Mouse (Mus musculus) left cerebral cortex, adult 11 months (tissue): ENCODE data around the gene Clint1.

Experiments
- DNase-seq: peaks from one replicate; pipeline ENCODE4 v3.0.0; 2022; ENCODE audit warnings: low spot score

Clint1 gene

GRCm38 (mm10) chr11:45884029-45884428 is 32.2 kb downstream of the Clint1 start:
- peak; percentile 47 for DNase-seq

- DNase-seq: no peak
Observed at GRCm38 (mm10) chr11:45885606-45886230, 33.9 kb downstream of the Clint1 start.

DNA sequence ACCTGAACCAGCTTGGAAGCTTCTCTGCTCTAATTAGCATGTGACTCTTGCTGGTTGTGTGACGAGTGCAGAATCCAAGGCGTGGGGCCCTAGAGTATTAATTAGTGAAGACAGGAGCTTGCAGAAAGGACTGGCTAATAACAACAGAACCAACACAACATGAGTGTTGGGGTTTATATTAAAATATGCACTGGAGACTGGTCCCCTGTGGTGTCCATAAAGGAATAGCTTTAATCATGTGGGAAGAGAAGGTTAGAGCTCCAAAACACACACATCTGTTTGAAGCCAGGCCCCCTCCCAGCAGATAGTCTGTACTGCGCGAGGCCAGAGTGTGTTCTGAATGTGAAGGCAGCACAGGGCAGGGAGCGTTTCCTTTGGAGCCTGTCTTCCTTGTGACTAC is 34.7 kb downstream of the Clint1 start:
- DNase-seq: no peak

GRCm38 (mm10) chr11:45888471-45889030 is 36.7 kb downstream of the Clint1 start:
- DNase-seq: no peak

DNA sequence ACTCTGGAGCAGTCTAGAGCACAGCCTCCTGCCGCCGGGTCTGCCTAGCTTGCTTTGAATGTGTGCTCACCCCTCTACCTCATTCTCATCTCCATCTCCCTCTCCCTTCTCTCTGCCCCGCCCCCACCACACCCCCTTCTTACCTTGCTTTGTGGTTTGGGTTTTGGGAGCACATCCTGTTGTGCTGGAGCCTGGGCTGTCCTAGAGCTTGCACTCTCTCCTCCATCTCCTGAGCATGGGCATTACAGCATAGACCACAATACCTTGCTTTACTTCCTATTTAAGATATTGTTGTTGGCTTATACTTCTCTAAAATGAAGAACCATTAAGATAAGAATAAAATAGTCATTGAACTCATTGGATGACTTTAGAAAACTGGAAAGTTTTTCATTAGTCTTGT is 38.1 kb downstream of the Clint1 start:
- no peak for DNase-seq

- no peak for DNase-seq
Observed at GRCm38 (mm10) chr11:45890423-45890822, 38.6 kb downstream of the Clint1 start.

GRCm38 (mm10) chr11:45892861-45893360 is 41.1 kb downstream of the Clint1 start:
- DNase-seq: no peak

GRCm38 (mm10) chr11:45897392-45897791 is 45.5 kb downstream of the Clint1 start:
- no peak for DNase-seq

DNA sequence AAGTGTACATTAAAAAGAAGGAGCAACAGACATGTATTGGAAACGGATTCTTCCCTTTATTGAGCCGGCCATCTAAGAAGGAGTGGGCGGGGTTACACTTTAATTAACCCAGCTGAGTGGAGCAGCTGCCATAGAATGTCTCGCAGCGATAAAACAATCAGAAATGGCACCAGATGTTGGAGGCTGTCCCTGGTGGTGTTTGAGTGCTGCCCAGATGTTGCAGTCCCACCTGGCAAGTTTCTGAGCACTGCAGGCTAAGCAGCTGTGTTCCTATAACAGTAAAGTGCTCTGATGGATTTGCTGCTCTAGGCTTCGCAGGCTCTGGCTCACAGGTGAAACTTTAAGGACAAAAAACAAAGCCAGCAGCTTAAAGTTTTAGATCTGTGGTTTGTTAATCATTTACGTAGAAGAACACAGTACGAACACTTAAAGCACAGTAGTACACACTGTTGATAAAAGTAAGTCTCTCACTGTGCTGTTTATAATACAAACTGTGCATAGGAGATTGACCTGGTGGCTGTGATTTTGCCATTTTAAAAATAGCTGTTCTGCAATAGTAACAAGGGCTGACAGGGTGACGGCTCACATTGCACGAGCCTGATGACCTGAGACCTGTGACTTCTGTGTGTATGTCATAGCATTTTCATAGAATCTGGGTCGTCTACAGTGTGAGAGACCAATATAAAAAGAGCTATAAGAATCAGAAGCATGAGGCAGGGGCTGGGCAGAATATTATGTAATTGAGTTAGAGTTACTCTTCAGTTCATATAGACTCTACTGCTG is 48.6 kb downstream of the Clint1 start:
- DNase-seq: no peak

DNA sequence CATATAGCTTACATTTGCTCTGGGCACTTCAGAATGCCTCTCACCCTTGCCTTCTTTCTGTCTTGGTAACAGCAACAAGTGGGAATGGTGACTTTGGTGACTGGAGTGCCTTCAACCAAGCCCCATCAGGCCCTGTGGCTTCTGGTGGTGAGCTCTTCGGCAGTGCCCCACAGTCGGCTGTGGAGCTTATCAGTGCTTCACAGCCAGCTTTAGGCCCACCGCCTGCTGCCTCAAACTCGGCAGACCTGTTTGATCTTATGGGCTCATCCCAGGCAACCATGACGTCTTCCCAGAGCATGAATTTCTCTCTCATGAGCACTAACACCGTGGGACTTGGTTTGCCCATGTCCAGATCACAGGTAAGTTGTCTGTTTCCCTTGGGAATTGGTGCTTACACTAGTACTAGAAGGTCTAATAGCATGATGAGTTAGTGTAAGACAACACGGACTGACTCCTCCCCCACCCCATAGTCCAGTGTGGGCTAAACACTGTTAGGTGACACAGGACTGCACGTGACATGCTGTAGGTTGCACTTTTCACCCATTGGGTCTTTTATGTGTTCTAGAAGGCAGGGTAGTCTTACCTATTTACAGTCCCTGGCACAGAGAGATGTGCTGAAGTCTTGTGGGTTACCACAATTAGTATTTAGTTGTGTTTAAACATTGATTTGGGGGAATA is 54.4 kb downstream of the Clint1 start:
- no peak for DNase-seq

DNA sequence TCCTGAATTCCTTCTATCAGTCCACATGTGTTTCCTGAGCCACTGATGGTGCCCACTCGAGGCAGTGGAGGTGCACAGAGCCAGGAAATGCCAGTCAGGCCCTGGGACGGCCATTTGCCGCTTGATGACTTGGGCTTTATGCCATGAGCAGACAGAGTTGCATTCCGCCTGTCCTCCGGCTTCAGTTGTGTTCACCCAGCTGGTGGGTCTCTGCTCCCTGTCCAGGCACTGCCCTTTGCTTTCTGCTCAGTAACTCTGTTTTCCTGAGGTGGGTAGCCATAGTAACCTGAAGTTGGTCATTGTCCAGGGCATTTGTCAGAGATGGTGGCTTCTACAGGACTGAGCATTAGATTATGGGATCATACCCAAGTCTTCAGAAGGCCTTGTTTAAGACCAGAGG is 55.5 kb downstream of the Clint1 start:
- no peak for DNase-seq

GRCm38 (mm10) chr11:45908070-45908469 is 56.2 kb downstream of the Clint1 start:
- DNase-seq: no peak

- no peak for DNase-seq
Observed at GRCm38 (mm10) chr11:45908894-45909293, 57.0 kb downstream of the Clint1 start.

DNA sequence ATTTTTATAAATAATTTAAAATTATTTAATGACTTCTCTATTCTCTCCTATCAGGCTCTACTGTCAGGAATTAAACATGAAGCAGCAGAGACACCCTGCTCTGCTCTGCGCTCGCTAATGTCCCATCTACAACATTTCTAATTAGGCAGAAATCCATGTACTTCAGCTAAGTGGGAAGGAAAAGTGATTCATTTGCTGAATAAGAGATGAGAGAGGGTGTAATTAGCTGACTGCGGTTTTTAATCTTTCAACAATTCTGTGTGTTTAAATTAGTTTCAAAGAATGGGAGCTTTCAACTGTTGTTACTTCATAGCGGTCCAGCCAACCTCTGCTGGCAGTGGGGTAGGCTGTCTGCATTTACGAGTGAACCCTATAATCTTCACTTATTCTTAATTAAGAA is 58.9 kb downstream of the Clint1 start:
- no peak for DNase-seq

- DNase-seq: no peak
Observed at GRCm38 (mm10) chr11:45916196-45916595, 64.3 kb downstream of the Clint1 start.

DNA sequence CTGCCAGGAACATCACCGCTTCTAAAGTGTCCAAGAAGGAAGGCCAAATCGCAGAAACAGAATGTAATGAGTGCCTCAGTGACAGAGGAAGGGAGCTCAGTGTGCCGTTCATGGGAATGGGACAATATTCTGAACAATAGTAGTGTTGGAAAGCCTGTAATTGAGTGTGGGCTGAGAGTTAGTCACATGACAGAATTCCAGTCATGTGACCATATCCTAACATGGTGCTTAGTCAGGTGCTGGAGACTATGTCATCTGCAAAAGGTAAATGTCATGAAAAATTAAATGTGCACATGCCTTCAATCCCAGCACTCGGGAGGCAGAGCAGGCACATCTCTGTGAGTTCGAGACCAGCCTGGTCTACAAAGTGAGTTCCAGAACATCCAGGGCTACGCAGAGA is 66.2 kb downstream of the Clint1 start:
- DNase-seq: no peak

DNA sequence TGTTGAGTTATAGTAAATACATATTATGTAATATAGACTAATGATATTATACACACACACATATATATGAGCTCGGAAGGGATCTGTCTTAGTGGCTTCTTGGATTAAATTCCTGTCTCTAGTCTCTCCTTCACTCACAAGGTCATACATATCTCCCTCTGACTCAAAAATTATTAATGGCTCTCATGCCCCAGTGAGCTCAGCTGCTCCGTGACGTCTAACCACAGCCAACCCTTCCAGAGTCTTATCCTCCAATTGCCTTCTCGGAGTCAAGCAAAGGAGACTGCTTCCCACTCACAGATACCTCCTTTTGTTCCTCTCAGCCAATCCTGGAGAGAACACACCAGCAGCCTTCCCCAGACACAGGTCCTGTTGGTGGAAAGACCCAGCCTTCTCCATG is 67.0 kb downstream of the Clint1 start:
- DNase-seq: no peak

DNA sequence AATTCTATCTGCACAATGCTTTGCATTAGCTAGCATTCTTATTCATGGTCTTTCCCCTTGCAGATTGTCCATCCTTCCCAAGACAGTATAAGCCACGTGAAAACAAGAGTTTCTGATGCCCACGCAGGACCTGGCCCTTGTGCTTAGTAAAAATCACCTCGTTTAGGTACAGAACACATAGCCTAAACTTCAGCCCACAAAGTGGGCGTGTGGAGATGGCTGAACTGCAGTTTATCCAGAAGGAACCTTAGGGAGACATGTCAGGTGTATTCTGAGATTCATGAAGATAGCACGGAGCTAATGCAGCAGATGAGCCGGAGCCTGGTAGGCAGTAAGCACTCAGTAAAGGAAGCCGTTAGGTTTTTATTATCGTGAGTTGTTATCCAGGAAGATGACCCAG is 69.2 kb downstream of the Clint1 start:
- no peak for DNase-seq

DNA sequence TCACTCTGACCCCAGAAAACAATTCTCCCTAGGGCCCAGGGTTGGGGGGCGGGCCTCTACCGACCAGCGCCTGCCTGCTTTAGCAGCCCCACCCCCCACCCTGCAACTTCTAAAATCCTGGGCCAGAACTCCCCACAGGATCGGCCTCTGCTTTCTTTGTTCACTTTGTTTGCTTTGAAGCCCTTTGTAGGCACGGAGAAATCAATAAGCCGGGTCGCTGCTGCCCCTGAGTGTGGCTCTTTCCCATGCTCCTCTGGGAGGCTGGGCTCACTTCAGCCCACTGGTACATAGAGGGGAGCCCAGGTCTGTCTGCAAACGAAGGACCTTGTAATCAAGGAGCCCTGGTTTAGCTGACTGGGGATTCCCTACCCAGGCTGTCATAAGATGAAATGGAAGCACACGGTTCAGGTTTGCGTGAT is 69.6 kb downstream of the Clint1 start:
- DNase-seq: no peak

DNA sequence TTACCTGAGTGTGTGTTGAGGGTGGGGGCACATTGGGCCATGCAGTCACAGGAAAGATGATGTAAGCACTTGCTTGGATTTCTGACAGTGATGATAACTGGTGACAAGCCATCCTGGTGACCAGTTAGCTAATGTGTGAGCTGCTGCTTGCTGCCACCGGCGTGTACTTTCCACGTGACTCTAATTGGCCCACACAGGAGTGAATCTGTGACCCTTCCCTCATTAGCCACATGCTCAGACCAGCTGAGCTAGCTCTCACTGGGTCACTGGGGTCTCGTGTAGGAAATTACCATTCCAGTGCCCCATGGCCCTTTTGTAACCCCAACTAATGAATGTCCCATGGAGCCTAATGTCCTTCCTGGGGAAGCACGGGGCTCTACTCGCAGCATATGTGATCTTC is 73.6 kb downstream of the Clint1 start:
- no peak for DNase-seq

GRCm38 (mm10) chr11:45926640-45927082 is 74.8 kb downstream of the Clint1 start:
- peak; percentile 70 for DNase-seq

- no peak for DNase-seq
Observed at GRCm38 (mm10) chr11:45927456-45927855, 75.6 kb downstream of the Clint1 start.

DNA sequence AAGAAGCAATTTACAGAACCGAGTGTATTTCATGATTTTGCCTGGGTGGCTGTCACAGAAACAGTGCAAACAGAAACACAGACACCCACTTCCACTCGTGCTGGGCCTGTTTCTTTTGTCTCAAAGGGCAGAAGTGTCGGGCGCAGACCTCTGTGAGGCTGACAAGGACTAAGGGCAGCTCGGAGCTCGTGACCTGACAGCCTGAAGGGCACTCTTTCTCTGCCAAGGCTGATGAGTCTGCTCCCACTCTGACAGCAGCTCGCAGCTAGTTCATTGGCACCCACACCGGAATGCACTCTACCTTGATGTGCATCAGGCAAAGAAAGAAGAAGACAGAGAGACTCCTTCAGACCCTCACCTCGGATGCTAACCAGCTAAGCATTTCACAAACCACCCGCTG is 77.7 kb downstream of the Clint1 start:
- no peak for DNase-seq
